Mouse (Mus musculus): ENCODE results near the gene Cela2a.
A peak's percentile ranks its signal among the peaks of the same experiment; 100 is the strongest.

Gene Cela2a

DNA sequence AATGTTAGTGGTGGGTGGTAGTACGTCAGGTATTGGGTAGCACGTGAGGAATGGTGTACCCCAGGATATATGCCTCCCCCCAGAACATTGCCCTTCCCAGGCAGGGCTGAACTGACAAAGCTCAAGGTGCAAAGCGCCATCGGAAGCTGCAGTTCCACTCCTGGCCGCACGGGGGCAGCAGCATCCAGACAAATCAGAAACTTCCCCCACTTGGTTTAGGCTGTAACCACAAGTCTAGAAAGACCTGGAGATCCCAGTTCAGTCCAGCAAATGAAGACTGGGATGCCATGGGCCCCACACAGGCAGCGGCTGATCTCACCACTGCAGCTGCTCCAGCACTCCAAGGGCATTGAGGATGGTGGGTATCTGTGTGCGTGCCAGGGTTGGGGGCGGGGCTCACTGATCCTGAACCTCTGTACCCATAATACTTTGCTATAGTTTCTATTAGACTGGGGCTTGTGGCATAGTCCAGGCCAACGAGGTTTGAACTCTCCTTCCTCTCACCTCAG is 31.5 kb upstream of the Cela2a start:
- DNase-seq, result peak; percentile 75

DNA sequence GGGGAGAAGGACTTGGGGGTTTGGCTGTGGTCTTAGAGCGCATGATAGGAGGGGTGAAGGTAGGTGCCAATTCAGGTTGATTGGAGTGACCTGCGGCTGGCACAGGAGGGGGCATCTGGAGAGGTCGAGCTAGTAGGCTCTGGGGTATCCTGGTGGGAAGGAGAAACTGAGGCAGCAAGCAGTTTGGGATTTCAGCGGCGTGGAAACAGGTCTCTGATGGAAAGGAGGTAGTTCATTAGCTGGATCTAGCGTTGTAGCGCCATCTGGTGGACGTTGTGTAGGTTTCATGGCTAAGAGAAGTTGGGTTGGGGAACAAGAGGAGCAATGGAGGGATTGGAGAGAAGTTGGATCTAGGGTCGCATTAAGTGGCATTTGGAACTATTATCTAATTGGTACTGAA is 27.5 kb upstream of the Cela2a start:
- DNase-seq, result peak; percentile 51

DNA sequence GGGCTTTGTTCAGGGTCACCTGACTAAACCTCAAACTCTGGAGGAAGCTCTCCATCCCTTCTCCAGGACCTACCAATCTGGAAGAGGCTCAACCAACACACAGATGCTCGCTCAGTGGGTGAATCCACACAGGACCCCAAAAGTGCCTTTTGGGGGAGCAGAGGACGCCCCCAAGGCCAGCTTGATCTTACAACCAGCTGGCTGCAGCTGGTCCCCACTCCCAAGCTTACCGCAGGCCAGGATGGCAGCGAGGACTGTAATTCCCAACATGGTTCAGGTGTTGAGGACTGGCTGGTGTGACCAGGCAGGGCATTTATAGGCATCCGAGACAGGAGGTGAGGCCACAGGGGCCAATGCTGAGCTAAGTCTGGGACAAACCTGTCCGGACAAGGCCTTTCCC is 20.0 kb upstream of the Cela2a start, which contains the start of gene Ctrc:
TSS of gene Ctrc (minus strand) at position 361 of the 400 bp plus-strand sequence.
- DNase-seq, result no peak

DNA sequence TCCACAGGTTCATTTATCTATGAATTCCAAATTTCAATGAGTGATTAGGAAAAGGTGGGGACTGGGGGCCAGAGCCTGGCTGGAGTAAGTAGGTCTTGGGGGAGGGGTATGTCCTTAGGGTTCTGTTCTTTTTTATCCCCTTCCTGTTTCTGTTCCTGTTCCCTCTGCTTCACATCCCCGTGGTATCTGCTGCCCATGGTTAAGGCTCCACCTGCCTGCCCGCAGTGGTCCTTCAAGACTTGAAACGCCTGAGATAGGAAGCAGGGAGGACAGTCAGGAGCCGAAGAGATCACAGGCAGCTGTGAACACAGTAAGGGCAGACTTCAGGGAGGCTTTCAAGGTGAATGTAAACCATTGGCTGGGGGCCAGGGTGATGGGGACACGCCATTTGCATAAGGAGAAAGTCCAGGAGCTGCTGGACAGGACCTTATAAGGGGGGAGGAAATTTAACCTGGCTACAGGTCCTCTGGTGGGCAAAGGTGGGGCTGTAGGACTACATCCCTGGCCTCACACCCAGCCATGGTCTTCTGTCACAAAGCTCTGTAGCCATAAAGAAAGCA is 8.7 kb upstream of the Cela2a start:
- DNase-seq, result no peak

DNA sequence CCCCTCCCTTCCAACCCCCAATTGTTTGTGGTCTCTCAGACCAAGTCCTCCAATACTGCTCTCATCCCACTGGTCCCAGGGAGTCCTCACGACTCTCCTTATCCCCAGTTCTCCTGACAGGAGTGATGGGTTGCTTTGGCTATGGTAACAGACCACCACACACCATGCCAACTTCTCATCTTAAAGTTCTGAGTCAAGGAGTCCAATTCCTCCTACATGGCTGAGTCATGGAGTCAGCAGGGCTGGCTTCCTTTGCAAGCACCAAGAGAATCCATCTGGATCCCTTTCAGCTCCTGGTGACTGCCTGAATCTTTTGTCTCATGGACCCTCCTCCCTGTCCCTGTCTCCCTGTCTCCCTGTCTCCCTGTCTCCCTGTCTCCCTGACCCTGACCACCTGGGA is 8.0 kb upstream of the Cela2a start:
- no peak for DNase-seq

DNA sequence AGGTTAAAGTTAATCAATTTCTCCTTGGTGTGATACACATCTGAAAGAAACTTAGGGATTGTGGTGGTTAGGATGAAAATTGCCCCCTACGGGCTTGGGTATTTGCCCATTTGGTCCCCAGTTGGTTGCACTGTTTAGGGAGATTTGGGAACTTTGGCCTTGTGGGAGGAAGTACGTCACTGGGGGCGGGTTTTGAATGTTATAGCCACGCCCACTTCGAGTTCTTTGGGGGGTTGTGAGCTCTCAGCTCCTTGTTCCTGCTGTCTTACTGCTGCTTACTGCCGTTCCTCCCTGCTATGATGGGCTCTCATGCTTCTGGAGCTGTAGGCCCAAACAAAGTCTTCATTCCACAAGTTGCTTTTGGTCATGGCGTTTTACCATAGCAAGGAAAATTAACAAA is 5.4 kb upstream of the Cela2a start:
- no peak for DNase-seq

DNA sequence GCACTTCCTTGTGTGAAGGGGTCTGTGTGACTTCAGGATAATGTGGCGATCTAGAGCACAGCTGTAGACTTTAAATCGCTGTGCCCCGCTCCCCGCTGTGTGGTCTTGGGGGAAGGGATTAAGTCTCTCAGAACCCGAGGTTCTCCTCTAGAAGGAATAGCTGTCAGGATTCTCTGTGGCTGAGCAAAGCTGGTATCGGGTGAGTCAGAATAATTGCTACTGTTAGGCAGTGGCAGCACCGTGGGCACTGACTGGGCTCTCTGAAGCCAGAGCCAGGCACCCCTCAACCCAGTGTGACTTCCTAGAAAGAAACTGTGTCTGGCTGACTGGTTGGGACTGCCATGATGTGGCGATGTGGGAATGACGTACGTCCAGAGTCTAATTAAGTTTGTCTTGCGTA is 4.4 kb upstream of the Cela2a start:
- DNase-seq, result no peak

DNA sequence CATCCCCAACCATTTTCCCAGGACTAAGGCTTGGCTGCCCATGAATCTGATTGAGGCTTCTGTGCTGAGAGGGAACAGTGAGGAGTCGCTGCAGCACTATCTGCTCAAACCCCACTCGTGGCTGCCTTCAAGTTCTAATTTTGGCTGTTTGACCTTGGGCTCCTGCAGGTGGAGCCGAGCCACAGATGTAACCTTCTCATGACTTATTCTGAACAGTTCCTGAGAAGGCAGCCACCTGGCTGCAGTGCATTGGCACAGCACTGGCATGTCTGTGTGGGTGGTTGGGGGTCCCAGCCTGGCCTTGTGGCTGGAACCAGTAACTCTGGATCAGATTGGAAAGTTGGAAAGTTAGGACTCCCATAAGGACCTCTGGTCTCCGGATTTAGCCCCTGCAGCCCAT is 2.2 kb upstream of the Cela2a start:
- DNase-seq, result no peak

DNA sequence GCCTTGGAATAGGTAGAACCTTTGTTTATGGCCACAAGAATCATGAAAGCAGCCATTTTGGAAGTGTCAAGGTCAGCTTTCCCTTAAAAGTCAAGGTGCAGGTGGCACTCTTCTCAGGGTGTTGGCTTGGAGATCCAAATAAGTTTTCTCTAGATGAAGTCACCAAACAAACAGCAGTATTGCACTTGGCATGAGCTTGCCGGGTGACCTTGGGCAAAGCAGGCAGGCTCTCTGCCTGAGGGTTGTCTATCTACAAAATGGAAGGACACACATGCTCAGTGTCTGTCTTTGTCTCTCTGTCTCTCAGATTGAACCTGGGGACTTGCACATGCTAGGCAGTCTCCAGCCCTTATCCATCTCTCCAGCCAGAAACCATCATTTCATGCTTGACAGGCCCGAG is 1.4 kb upstream of the Cela2a start:
- DNase-seq, result no peak

DNA sequence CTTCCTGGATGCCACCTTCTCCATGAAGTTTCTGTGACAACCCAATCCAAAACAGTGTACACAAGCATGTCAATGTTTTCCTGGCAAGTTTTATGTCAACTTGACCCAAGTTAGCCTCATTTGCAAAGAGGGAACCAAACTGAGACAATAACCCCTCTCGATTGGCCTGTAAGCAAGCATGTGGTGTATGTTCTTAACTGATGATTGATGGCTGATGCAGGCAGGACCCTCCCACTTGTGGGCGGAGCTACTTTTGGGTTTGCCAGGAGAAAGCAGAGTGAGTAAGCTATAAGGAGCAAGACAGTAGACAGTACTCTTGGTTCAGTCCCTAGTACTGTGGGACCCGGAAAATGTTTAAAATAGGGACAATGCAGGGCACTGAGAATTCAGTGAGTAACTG is 3.0 kb downstream of the Cela2a start:
- DNase-seq, result peak; percentile 15

DNA sequence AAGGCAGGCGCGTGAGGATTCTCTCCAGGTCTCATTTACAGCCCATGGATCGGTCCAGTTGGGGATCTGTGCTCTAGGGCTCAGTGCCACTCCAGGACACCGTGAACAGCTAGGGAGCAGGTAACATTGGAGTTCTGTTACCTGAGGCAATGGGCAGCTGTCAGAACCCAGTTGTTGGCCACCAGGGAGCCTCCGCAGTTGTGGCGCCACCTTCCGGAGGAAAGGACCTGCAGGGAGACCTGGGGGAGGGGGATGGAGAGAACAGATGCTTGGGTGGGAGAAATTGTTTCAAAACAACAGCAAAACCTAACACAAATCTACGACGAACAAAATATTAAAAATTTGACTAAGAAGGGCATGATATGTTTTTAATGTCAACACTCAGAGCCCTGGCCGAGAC is 3.9 kb downstream of the Cela2a start:
- DNase-seq, result peak; percentile 38

DNA sequence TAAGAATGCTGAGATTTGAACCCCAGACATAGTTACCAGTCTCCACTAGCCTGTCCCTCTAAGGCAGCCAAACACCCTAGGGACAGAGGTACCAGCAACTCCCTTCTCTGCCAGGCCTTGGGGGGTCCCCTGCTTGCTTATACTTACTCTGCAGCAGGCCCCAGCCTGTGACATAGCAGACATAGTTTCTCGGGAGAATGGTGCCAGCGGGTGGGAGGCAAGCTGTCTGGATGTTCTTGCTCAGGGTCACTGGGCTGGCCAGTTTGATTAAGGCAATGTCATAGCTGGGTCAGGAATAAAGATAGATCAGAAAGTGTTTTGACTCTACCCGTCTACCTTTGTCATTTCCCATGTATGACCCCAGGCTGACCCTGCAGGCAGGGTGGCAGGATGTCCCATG is 4.8 kb downstream of the Cela2a start:
- no peak for DNase-seq

DNA sequence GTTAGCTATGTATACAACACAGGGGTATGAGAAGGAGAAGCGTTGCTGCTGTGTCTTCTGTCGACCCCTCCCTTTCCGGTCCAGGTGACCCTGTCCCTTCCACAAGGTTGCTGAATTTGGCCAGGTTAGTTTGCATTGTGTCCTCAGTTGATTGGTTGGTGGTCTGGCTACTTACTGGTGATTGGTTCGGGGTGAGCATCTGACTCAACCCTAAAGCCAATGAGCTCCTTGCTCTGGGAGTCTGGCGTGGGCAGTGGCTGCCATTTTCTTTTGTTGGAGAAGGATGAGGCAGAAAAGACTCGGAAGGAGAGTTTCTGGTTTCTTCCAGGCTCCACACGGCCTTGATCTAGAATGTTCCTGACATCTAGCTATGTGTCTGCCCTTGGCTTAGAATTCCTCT is 6.6 kb downstream of the Cela2a start:
- no peak for DNase-seq

DNA sequence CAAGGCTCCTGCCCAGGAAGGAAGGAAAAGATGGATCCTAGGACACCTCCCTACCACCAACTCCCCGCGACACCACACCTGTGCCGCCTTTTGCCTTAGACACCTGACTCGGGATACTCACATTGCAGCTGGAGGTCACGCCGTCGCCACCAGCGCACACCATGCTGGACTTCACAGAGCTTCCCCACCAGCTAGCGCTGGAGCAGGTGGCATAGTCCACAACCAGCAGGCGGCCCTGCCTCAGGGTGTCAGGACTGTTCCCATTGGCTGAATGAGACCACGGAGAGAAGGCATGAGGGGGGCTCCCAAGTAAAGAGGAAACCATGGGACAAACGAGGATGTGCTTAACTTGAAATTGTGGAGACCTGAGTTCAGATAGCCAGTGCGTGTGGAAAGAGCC is 7.1 kb downstream of the Cela2a start:
- no peak for DNase-seq

DNA sequence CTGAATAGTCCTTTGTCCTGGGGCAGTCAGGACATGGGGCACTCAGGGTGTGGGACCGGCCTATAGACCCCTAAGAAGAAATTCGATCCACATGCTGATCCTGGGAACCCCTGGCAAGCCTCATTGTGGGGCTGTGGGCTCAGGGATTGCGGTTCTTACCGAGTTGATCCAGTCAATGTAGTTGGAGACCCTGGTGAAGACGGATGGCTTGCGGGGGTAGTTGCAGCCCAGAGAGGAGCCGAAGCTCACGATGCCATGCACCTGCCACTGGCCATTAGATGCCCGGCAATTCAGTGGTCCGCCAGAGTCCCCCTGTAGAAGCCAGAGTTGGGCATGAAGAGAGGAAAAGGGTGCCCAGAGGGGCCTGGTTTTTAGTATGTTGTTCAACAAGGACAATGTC is 8.3 kb downstream of the Cela2a start:
- DNase-seq, result no peak

DNA sequence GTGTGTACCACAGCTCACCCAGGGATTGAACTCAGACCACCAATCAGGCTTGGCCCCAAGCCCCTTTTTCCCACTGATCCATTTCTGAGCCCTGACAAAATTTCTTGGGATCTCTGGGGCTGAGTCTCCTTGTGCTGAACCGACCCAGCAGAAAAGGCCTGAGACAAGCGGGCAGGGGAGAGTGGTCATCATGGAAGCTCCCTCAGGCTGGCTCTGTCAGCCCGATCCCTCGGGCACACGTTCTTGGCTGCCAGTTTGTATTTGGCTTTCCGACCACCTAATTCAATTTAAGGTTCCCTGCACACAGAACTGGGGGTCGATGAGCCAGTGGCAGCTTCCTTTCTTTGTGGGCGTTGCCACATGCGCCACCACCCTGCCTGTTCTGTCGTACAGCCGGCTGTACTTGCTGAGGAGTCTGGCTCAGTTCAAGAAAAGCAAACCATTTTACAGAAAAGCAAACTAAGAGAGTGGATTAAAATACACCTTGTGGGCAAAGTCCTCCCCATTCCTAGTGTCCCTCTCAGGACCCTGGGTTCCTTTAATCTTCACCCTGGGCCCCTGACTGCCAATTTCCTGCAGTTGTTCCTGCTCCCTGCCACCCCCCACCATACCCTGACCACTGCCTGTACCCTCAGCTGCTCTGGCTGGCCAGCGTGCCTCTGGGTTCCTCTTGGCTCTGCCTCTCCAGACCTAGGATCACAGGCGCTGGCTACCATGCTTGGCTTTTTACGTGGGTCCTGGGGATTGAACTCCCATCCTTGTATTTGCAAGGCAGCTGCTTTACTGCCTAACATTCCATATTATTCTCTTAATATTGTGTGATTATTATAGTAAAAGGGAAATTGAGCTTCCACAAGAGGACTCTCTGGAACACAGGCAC is 8.9 kb downstream of the Cela2a start:
- no peak for DNase-seq

DNA sequence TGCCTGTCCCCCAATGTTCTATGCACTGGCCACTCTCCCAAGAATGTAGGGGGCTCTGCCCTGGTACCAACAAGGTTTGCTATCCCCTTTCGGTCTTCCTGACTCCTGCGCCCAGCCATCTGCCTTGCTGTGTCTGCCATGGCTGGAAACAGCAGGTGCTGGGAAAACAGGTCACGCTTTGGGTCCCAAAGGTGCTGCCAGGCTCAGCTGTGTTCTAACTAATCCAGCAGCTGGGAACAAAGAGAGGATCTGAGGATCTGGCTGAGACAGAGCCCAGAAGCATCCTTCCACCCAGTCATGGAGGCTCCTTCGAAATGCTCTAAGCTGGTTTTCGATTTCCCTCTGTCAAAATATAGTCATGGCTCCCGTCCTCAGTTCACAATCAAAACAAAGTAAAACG is 9.7 kb downstream of the Cela2a start:
- no peak for DNase-seq

DNA sequence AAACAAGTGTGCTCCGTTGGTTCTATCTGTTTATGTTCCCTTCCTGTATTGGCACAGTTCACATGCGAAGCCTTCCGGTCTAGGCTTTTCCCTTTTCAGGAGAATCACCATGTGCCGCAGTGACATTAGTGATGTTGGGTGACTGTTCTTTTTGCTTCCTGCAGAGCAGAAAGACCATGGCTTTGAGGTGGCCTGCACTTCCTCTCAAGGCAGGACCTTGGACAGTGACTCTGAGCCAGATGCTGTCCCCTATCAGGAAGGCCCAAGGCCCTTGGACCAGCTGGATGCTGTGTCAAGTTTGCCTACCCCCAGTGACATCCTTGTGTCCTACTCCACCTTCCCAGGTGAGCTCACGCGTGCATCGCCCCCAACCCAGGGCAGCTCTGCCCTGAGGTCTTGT is 14.6 kb downstream of the Cela2a start:
- no peak for DNase-seq

DNA sequence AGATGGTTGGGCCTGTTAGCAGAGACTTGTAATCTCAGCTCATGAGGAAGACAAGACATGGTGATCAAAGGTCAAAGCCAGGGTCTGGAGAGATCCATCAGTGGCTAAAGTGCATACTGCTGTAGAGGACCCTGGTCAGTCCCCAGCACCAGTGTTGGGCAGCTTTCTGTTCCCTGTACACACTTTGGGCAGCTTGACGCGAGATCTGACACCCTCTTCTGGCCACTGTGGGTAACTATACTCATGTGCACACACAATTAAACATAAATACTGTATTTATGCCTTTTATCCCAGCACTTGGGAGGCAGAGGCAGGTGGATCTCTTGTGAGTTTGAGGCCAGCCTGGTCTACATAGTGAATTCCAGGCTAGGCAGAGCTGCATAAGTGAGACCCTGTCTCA is 15.0 kb downstream of the Cela2a start:
- no peak for DNase-seq

DNA sequence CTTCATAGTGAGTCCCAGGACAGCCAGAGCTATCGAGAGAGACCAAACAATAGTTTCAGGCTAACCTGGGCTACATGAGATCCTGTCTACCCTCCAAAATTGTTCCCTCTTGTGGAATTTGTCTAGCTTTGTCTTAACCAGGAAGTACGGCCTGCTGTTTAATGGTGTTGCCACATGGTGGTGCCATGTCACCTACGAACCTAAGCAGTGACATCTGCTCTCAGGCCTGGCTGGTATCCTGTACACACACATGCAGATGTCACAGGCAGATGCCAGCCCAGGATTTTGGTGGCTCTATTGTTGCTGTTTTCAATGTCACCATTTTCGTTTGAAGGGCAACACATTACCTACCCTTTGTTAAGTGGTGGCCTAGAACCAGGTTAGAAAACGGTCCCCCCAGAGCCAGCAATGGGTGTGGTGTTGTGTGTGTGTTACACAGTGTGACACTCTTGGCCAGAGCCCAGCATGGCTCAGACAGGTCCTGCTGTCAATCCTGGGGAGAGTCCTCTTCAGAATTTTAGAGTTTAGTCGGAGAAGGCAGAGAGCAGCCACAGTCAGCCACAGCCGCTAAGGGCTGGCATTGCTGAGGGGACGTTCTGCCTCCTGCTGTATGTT is 16.0 kb downstream of the Cela2a start:
- DNase-seq, result peak; percentile 37

DNA sequence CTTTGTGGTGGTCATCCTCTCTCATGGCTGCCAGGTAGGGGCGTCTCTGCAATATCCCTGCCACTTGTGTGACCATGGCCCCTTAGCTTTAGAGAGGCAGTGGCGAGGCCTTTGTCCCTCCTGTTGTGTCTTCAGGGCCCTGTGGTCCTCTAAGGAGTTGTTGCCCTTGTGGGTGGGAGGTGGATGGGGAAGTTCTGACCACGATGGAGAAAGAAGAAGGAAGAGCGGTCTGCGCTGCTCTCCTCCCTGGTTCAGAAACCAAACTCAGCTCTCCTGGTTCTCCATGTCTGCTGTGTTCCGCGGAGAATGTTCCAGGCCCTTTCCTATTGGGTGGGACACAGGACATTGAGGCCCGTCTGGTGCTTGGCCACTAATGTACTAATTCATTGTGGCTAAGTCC is 20.1 kb downstream of the Cela2a start:
- DNase-seq, result no peak

DNA sequence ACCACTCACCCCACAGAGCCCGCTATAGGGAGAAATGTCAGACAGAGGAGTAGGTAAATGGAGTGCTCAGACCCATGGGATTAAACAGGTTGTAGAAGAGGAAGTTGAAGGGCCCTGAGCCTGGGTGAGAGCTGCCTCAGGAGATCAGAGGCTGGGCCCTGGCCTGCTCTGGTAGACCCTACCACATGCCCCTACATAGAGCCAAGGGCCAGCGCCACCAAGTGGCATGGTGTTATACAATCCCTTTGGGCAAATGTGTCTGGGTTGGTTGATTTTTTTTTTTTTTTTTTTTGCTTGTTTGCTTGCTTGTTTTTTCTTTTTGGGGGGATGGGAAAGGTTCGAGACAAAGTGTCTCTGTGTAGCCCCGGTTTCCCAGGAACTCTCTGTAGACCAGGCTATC is 21.9 kb downstream of the Cela2a start:
- DNase-seq, result no peak

DNA sequence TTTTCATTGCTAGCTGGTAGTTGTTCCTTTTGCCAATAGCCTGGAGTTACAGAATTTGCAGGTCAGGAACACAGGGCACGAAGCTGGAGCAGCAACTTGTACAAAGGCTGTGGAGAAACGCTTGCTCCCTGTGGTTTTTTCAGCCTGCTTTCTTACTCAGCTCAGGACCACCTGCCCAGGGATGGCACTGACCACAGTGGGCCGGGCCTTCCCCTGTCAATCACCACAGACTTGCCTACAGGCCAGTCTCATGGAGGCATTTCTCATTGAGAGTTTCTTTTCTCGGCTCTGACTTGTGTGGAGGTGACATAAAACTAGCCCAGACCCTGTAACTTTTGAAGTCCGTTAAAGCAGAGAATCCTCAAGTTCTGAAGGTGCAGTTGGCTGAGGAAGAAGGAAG is 28.4 kb downstream of the Cela2a start:
- DNase-seq, result no peak

DNA sequence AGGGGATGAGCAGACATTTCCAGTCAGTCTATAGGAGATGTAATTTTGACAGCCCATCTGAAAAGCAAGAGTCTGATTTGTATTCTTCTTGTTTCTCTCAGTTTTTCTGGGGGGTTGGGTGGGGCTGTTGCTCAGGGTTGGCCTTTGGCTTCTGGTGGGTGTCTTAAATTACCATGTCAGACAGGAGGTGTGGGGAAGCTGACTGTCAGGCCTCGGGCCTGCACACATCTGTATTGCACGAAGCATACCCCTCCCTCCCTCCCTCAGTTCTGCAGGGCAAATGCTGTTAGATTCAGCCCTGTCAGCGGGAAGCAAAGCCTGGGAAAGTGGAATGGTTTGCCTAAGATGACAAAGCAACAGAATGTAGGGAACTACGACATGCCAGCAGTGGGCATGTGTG is 29.0 kb downstream of the Cela2a start:
- no peak for DNase-seq
